Mouse (Mus musculus) urinary bladder, postnatal 14 days (tissue): ENCODE results near the gene Gm36210.

ENCODE experiments used
- DNase-seq: peaks from one replicate; pipeline ENCODE4 v3.0.0; 2021; ENCODE audit warnings: low spot score

Gene Gm36210

DNA sequence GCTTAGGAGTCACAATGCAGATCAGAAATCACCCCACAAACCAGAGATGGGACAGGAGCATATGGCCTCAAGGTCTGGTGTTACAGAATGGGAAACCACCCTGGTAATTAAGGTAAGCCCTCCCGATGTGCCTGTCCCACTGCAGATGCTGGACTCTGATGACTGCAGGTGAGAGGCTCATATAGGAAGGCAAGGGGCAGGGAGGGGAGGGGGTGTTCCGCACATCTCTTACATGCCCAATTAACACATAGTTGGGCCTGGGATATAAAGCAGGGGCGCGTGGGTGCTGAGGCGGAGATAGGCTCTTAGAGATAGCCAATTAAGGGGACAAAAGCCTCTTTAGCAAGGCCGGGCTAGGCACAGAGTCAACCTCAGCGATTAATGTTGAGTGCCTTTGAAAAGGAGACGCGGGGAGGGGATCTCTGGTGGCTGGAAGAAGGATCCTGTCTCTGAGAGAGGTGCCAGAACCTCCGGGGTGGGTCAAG, at the start of gene Gm36210:
Gm36210 (minus strand) TSS at position 51 of the 485 bp plus-strand sequence.
- no peak for DNase-seq

DNA sequence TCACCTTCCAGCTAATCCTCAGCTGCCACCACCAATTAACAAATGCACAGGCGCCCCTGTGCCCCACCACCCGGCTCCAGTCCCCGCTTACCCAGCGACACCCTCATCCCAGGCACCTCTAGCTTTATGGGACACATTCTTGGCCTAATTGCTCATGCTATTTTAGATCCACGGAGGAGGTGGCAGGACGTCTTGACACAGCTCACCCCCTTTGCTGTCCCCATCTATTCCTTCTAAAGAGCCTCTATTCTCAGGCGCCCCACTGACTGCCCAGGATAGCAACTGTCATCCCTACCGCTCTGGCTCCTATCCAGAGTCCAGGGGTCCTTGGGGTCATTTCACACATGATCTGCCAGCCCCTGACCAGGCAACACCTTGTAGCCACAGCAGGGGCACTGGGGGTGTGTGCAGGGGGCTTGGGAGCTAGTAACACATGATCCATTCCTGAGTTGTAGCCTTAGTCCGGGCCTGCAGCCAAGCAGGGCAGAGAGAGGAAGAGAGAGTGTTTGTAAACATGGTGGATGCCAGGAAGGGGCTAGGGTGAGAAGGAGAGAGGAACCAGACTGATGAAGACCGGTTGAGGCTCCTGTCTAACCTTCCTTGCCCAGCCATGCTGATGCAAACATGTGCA, 47.6 kb upstream of the Gm36210 start:
- DNase-seq = no peak

DNA sequence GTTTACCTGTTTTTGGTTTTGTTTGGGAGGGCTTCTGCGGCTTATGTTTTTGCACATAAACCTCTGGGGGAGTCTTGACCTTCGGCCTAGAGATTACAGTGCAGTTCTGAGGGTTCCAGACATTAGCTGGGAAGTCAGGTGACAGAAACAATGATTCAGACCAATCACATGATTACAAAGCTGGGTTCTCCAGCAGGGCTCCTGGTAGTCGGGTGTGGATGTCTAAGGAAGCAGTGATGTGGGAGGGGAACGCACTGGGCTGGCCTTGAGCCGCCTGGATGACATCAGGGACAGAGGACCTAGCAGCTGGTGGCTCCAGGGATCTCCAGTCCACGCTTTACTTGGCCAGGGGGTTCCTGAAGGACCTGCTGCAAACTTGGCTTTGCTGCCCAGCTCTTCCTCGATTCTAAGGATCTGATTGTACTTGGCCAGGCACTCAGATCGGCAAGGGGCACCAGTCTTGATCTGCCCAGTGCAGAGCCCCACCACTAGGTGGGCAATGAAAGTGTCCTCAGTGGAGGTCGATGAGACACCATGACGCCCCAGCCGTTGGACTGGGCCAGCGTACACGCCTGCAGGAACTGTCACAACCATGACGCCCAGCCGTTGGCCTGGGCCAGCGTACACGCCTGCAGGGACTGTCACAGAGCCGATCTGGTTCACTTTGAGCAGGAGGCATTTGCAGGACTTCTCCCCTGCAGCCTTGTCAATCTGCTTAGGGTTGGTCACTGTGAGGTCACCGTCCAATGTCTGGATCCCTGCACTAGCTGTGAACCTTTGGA, 44.4 kb upstream of the Gm36210 start:
- DNase-seq = no peak

DNA sequence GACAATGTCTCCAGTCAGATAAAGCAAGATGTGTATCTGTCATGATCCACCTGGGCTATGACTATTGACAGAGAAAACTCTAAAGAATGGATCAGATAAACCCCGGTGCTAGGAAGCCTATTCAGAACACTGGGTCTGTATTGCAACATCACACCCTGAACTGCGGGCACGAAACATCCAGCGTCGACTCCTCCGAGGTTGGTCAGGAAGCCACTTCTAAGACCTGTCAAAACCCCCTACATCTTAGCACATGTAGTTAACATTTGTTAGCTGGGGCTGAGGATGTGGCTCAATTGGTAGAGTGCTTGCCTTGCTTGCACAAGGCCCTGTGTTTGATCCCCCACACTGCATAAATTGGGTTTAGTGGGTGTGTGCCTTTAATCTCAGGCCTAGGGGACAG, 42.1 kb upstream of the Gm36210 start:
- no peak for DNase-seq

DNA sequence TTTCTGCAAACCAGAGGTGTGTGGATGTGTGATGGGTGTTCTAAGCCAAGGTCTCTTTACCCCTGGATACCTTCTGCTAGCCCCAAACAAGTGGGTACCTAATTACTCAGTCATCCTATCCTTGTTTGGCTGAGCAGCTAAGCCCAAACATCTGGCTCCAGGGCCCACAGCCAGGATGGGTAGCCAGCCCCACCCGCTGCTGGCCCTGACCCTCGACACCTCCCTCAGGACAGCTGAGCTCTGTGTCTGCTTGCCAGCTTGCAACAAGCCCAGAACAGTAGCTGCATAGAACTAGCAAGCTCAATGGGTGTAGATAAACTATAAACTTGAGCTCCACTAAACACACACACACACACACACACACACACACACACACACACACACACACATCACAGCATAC, 41.5 kb upstream of the Gm36210 start:
- DNase-seq = peak; percentile 33

DNA sequence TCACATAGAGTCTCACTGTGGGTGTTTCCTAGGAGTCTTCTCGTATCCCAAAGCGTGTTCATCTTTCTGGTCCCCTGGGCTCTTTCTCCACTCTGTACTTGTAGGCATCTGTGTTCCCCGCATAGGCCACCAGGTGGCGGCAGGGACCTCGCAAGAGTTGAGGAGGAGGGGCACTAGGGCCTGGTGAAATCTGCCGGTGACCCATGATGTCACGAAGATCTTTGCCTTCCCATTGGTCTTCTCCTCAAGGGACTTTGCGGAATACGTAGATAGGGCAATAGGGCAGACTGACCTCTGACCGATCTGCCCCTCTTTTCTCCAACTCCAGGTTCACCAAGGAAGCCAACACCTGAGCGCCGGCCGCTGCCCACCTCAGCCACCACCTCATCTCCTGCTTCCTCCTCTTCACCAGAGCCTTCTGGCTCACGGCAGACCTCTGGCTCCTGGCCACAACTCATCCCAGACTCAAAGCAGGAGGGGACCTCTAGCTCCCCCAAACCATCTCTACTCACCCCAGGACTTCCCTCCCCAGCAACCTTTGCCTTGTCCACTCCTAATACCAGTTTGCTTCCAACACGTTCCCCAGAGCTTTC, 37.0 kb upstream of the Gm36210 start:
- peak; percentile 94 for DNase-seq

DNA sequence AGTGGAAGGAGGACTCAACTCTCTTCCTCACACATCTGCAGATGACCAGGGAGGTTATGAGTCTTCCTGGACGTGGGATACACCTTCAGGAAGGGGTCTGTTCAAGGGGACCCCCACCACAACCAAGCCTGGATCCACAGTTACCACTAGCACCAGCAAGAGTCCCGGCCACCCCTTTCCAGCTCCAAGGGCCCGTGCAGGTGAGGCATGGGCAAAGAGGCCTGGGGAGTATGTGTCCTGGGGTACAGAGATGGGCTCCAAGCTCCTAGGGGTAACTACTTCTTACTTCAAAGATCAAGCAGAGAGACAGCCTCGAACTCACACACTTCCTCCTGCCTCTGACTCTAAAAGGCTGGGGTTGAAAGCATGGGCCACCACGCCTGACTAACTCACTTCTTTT, 36.4 kb upstream of the Gm36210 start:
- no peak for DNase-seq

DNA sequence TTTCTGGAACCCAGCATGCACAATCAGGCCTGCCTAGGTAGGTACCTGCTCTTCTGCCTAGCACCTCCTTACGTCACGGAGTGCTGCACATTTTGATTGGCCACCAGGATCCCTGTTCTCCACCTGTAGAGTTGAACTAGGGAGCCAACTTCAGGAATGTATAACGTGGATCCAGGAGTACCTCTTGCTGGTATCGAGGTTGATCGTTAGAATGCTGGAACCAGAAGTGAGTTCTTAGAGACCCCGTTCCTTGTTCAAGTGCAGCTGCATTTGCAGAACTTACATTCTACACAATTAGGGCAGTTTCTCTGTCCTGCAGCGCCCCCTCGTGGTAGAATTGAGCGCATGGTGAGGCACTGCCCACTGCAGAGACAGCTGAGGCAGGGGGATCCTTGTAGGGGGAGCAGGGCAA, 33.8 kb upstream of the Gm36210 start:
- peak; percentile 84 for DNase-seq

DNA sequence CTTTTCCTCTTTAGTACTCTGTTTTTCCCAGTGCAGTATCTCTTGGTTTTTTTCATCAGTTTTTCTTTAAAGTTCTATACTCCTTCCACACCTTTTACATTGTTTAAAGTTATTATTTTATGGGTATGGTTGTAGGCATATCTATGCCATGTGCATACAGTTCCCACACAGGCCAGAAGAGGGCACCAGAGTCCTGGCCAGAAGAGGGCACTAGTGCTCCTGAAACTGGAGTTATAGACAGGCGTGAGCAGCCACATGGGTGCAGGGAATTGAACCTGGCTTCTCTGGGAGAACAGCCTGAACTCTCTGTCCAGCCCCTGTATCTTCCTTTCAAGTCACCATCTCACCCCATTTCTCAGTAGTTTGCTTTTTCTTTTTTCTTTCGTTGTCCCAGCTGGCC, 32.1 kb upstream of the Gm36210 start:
- peak; percentile 83 for DNase-seq

DNA sequence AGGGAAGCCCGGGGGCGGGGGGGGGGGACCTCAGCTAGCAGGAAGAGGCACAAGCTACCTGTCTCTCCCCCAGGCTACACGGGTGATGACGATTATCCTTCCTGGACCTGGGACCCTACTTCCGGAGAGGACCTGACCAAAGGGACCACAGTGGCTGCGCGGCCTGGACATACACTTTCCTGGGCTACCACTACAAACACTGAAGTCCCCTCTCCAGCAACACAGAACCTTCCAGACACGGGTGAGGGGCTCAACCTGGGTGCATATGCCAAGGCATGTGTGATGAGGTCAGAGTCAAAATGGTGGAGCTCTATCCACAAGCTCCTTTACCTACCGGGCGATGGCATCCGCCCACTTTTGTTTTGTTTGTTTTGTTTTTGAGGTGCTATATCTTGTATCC, 31.1 kb upstream of the Gm36210 start:
- DNase-seq = no peak

DNA sequence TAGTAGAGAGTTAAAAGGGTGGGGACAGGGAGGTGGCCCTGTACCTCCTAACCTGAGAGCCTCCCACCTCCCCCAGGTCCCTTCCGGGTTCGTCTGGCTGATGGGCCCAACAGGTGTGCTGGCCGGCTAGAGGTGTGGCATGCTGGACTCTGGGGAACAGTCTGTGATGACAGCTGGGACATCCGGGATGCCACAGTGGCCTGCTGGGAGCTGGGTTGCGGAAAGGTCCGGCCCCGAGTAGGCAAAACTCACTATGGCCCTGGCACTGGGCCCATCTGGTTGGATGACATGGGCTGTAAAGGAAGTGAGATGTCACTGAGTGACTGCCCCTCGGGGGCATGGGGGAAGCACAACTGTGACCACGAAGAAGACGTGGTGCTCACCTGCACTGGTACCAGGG, 30.5 kb upstream of the Gm36210 start:
- no peak for DNase-seq

DNA sequence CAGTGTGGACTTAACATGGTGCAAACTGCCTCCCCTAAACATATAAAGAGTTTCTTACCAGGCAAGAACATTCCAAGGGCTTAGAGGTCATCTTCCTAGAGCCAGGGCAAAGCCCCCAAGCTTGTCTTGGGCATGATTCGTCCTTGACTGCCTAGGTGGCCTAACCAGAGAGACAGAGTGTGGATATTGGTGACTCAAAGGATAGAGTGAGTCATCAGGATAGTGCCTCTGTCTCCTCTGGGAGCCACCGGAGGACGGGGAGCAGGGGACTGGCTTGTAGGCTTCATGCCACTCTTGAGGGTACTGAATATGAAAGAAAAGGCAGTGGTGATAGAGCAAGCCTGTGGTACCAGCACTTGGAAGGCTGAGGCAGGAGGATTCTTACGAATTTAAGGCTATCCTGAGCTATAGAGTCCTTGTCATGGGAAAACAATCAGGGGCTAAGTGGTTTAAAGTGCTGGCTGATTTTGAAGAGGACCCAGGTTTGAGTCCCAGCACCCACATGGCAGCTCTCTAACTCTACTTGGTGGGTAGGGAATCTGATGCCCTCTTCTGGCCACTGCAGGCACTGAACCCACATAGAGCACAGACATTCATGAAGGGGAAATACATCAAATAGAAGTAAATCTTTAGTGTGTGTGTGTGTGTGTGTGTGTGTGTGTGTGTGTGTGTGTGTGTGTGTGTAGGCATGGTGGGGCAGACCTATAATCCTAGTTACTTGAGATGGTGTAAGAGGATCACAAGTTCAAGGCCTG, 28.0 kb upstream of the Gm36210 start:
- no peak for DNase-seq

DNA sequence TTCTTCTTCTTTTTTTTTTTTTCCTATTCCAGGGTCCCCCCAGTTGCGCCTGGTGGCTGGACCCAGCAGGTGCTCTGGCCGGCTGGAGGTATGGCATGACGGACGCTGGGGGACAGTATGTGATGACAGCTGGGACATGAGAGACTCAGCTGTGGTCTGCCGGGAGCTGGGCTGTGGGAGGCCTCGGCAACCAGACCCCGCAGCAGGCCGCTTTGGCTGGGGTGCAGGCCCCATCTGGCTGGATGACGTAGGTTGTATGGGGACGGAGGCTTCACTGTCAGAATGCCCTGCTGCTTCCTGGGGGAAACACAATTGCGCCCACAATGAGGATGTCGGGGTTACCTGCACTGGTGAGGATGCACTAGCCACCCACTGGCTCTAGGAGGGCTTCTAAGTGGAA, 26.8 kb upstream of the Gm36210 start:
- DNase-seq = no peak

DNA sequence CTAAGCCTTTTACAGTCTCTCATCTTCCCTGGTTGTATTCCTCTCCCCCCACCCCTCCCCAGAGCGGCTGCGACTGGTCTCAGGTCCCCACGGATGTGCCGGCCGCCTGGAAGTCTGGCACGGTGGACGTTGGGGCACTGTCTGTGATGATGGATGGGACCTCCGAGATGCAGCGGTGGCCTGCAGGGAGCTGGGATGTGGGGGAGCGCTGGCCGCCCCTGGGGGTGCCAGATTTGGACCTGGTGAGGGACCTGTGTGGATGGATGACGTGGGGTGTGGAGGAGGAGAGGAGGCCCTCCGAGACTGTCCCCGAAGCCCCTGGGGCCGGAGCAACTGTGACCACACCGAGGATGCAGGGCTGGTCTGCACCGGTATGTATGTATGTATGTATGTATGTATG, 22.0 kb upstream of the Gm36210 start:
- no peak for DNase-seq

DNA sequence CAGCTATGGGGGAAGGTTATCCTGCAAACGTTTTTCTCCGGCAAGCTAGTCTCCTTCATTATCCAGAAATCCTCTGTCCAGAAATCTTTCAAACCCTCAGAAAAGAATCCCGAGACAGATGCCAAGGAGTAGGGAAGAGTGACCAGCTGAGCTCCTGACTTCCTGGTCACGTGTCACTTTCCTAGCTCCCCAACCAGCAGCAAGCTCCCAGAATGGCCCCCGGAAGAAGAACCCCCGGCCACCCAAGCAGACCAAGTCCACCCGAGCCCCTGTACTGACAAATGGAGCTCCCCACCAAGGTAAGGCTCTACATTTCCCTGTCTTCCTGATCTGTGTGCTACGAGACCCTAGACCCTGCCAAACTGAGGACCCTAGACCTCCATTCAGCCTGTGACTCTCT, 21.4 kb upstream of the Gm36210 start:
- DNase-seq = no peak

DNA sequence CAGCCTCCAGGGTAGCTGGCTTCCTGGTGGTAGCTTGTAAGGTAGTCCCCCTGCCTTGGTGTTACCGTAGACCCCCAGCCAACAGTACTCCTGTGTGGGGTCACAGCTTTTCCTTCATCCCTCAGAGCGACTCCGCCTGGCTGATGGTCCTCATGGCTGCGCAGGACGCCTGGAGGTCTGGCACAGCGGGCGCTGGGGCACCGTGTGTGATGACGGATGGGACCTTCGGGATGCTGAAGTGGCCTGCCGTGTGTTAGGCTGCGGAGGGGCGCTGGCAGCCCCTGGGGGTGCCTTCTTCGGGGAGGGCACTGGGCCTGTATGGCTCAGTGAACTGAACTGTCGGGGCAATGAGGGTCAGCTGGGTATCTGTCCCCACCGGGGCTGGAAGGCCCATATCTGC, 20.5 kb upstream of the Gm36210 start:
- no peak for DNase-seq

DNA sequence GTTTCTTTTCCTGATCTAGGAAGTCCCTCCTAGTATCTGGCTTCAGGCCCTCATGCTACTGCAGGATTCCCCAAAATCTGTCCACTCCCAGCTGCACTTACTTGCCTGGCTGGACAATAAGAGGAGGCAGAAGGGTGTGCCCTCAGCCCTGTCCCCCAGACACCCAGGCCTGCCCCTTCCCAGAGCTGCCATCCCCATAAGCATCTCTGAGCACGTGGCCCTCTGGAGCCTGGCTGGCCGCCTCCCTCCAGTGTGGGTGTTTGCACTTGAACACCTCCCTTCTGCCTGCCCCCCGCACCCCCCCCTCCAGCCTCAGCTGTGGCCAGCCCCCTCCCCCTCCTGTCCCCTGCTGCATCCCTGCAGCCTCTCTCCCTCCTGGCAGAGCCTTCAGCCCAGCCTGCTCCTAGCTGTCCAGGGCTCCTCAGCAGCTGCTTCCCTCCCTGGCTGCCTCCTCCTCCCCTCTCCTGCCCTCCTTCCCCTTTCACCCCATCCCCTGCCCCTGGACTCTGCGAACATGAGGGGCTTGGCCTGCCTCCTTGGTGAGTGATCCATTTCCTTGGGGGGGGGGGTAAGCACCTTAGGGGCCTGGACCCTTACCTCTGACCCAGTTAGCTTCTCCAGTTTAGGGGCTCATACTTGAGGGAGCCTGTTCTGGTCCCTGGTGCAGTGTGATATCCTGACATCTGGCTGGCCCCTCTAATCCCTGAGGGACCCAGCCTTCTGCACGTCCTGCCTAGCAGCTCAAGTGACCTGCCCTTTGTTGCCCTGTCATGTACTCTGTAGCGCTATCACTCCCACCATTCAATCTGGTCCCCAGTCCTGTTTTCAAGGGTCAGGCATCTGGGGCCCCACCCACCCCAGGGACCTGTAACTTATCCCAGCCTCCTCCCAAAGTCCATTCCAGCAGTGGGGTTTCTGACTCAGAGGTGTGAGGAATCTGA, 19.4 kb upstream of the Gm36210 start, which contains the start of gene Ssc5d:
Ssc5d (plus strand) TSS at position 345 of the 941 bp plus-strand sequence.
- peak; percentile 66 for DNase-seq

DNA sequence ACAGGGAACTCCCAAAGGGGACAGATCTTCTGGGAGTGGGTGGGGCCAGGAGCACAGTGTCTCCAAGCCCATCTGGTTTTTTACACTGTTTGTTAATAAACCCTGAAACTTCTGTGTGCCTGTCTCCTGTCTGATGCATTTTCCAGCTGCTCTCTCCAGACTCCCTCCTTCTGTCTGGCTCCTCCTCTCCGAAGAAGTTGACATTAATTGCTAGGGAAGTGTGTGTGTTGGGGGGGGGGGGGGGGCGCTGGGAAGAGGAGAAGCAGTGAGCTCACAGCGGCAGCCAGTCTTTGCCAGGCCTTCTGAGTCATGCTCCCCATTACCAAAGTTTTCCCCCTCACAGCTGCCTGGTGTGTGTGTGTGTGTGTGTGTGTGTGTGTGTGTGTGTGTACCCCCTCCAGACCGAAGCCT, 18.6 kb upstream of the Gm36210 start:
- peak; percentile 51 for DNase-seq

DNA sequence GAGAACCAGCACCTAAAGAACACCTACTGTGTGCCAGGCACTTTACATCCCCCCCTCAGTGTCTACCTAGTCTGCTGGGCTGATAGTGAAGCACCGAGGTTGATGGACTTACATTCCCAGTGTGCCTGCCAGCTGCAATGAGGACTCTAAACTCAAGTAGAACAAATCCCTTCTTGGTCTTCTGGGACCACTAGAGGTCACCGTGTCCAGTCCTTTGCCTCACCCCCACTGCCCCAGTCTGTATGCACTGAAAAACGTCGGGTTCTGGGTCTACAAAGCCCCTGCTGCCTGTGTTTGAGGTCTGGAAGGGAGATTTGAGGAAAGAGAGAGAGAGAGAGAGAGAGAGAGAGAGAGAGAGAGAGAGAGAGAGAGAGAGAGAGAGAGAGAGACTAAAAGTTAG, 18.2 kb upstream of the Gm36210 start:
- DNase-seq = no peak

DNA sequence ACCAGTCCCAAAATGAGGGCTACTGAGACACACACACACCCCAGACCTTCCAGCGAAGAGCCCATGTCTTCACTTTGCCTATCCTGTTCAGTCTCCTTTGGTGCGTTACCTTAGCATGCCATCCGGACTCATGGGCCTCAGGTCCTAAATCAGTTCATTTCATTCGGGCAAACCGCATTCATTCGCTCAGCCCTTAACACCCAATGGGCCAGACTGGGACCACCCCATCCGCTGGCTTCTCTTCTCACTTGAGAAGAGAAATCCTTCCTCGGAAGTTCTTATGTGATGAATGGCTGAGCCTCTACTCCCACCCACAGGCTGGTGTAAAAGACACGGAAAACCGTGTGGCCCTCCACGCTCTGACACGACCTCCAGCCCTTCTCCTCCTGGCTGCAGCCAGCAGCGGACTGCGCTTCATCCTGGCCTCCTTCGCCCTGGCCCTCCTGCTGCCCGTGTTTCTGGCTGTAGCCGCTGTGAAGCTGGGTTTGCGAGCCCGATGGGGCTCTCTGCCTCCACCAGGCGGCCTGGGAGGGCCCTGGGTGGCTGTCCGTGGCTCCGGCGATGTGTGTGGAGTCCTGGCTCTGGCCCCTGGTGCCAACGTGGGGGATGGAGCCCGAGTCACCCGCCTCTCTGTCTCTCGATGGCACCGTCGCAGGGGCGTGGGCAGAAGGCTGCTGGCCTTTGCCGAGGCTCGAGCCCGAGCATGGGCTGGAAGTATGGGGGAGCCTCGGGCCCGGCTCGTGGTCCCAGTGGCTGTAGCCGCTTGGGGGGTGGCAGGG, 17.5 kb upstream of the Gm36210 start:
- DNase-seq = peak; percentile 50
